Mouse (Mus musculus): Measurements from ENCODE around the gene Clasrp. TPM values are rescaled to one million over a fixed set of nuclear protein-coding genes. Genes with fewer than 3 reads are reported as not detected.
A peak's percentile ranks its signal among the peaks of the same experiment; 100 is the strongest.

The Clasrp gene
- polyA plus RNA-seq, 1 experiment, result 29.0 TPM

- no peak for DNase-seq
- 87% methylated on average over 3 of the region's 3 CpGs for WGBS
- Histone ChIP-seq H3K4me3 (ENCODE audit: insufficient read depth, low read depth, low read length) (no peak overlapping the region), H3K27me3 (replicated peaks; ENCODE audit: control insufficient read depth, insufficient read depth, low read length) (no peaks in the 10 kb centered on the region), H3K4me1 (ENCODE audit: control insufficient read depth, insufficient read depth, low read length) (peaks cover 23% of the 10 kb centered on the region), H3K36me3 (ENCODE audit: control insufficient read depth, insufficient read depth, low read length) (no peaks in the 10 kb centered on the region), H3K27ac (ENCODE audit: insufficient read depth, low read depth, low read length) (no peak overlapping the region)
- TF ChIP-seq CTCF (conservative IDR thresholded peaks at IDR 0.05; ENCODE audit: insufficient read depth, insufficient read length, low read depth, low read length) (no peak), POLR2A (IDR thresholded peaks at IDR 0.05; ENCODE audit: low read depth, low read length) (no peak)
Measured at GRCm38 (mm10) chr7:19563884-19564283, 40.4 kb downstream of the Clasrp start.

- Histone ChIP-seq H3K4me1 (ENCODE audit: control insufficient read depth, insufficient read depth, low read length) (peaks cover 32% of the 10 kb centered on the region), H3K27me3 (replicated peaks; ENCODE audit: control insufficient read depth, insufficient read depth, low read length) (no peaks in the 10 kb centered on the region), H3K4me3 (ENCODE audit: insufficient read depth, low read depth, low read length) (peak within 1 kb of the TSS; percentile 90), H3K36me3 (ENCODE audit: control insufficient read depth, insufficient read depth, low read length) (no peaks in the 10 kb centered on the region), H3K27ac (ENCODE audit: insufficient read depth, low read depth, low read length) (peak within 1 kb of the TSS; percentile 87)
- 1% methylated on average over 19 of the region's 19 CpGs for WGBS
- DNase-seq, result peak; percentile 79
- no peak for TF ChIP-seq POLR2A (IDR thresholded peaks at IDR 0.05; ENCODE audit: low read depth, low read length)
- no peak for TF ChIP-seq CTCF (conservative IDR thresholded peaks at IDR 0.05; ENCODE audit: insufficient read depth, insufficient read length, low read depth, low read length)
Measured at GRCm38 (mm10) chr7:19562643-19563410, 41.5 kb downstream of the Clasrp start, which contains the start of gene Ppp1r37. TSS of gene Ppp1r37 (minus strand) at chr7:19563076.

- Histone ChIP-seq H3K4me1 (ENCODE audit: control insufficient read depth, insufficient read depth, low read length) (peaks cover 39% of the 10 kb centered on the region), H3K36me3 (ENCODE audit: control insufficient read depth, insufficient read depth, low read length) (no peaks in the 10 kb centered on the region), H3K27me3 (replicated peaks; ENCODE audit: control insufficient read depth, insufficient read depth, low read length) (no peaks in the 10 kb centered on the region), H3K27ac (ENCODE audit: insufficient read depth, low read depth, low read length) (peak overlapping the region; percentile 87), H3K4me3 (ENCODE audit: insufficient read depth, low read depth, low read length) (peak overlapping the region; percentile 90)
- TF ChIP-seq POLR2A (IDR thresholded peaks at IDR 0.05; ENCODE audit: low read depth, low read length) (no peak), CTCF (conservative IDR thresholded peaks at IDR 0.05; ENCODE audit: insufficient read depth, insufficient read length, low read depth, low read length) (no peak)
- under 1% methylated on average over 102 of the region's 102 CpGs for WGBS
- DNase-seq, result peak; percentile 92
Measured at GRCm38 (mm10) chr7:19561765-19562642, 42.3 kb downstream of the Clasrp start.

GRCm38 (mm10) chr7:19561431-19561764, 42.9 kb downstream of the Clasrp start:
- DNase-seq, result peak; percentile 69
- no peaks in the 10 kb centered on the region for H3K36me3 ChIP-seq (ENCODE audit: control insufficient read depth, insufficient read depth, low read length)
- WGBS, result 2% methylated on average over 11 of the region's 11 CpGs

GRCm38 (mm10) chr7:19560491-19561260, 43.6 kb downstream of the Clasrp start:
- DNase-seq, result peak; percentile 69

More at GRCm38 (mm10) chr7:19561431-19561764, 42.9 kb downstream of the Clasrp start:
- peak overlapping the region; percentile 87 for H3K27ac ChIP-seq (ENCODE audit: insufficient read depth, low read depth, low read length)
- H3K4me1 ChIP-seq (ENCODE audit: control insufficient read depth, insufficient read depth, low read length), result peaks cover 41% of the 10 kb centered on the region
- no peak for TF ChIP-seq POLR2A (IDR thresholded peaks at IDR 0.05; ENCODE audit: low read depth, low read length)
- TF ChIP-seq CTCF (conservative IDR thresholded peaks at IDR 0.05; ENCODE audit: insufficient read depth, insufficient read length, low read depth, low read length), result no peak
- H3K27me3 ChIP-seq (replicated peaks; ENCODE audit: control insufficient read depth, insufficient read depth, low read length), result no peaks in the 10 kb centered on the region
- peak overlapping the region; percentile 90 for H3K4me3 ChIP-seq (ENCODE audit: insufficient read depth, low read depth, low read length)

GRCm38 (mm10) chr7:19558965-19559364, 45.3 kb downstream of the Clasrp start:
- DNase-seq, result no peak
- H3K36me3 ChIP-seq (ENCODE audit: control insufficient read depth, insufficient read depth, low read length), result no peaks in the 10 kb centered on the region
- H3K4me3 ChIP-seq (ENCODE audit: insufficient read depth, low read depth, low read length), result no peak overlapping the region
- no peak overlapping the region for H3K27ac ChIP-seq (ENCODE audit: insufficient read depth, low read depth, low read length)
- peaks cover 34% of the 10 kb centered on the region for H3K4me1 ChIP-seq (ENCODE audit: control insufficient read depth, insufficient read depth, low read length)
- 43% methylated on average over 2 of the region's 2 CpGs for WGBS
- H3K27me3 ChIP-seq (replicated peaks; ENCODE audit: control insufficient read depth, insufficient read depth, low read length), result no peaks in the 10 kb centered on the region
- TF ChIP-seq POLR2A (IDR thresholded peaks at IDR 0.05; ENCODE audit: low read depth, low read length), result no peak
- TF ChIP-seq CTCF (conservative IDR thresholded peaks at IDR 0.05; ENCODE audit: insufficient read depth, insufficient read length, low read depth, low read length), result 0 out of 2 replicates have a peak, but pooled peaks have one; percentile 20

More at GRCm38 (mm10) chr7:19560491-19561260, 43.6 kb downstream of the Clasrp start:
- Histone ChIP-seq H3K36me3 (ENCODE audit: control insufficient read depth, insufficient read depth, low read length) (no peaks in the 10 kb centered on the region), H3K27ac (ENCODE audit: insufficient read depth, low read depth, low read length) (peak overlapping the region; percentile 87), H3K4me1 (ENCODE audit: control insufficient read depth, insufficient read depth, low read length) (peaks cover 37% of the 10 kb centered on the region), H3K27me3 (replicated peaks; ENCODE audit: control insufficient read depth, insufficient read depth, low read length) (no peaks in the 10 kb centered on the region), H3K4me3 (ENCODE audit: insufficient read depth, low read depth, low read length) (peak overlapping the region; percentile 90)
- TF ChIP-seq POLR2A (IDR thresholded peaks at IDR 0.05; ENCODE audit: low read depth, low read length) (no peak), CTCF (conservative IDR thresholded peaks at IDR 0.05; ENCODE audit: insufficient read depth, insufficient read length, low read depth, low read length) (no peak)
- WGBS, result 5% methylated on average over 11 of the region's 11 CpGs
